Mouse (Mus musculus) kidney, embryonic 14.5 days (tissue): ENCODE results near the gene Tmem220. TPM values are rescaled to one million over a fixed set of nuclear protein-coding genes. Genes with fewer than 3 reads are reported as not detected.

ENCODE experiments used
- ATAC-seq: fragments of 200-750 bp; cut with Nextera tagmentation; 2 replicates; pipeline ENCODE4 v1.8.0; 2017; ENCODE audit warnings: moderate number of reproducible peaks, mild to moderate bottlenecking, moderate TSS enrichment, moderate library complexity; ENCODE audit not compliant: low FRiP score, low TSS enrichment
- H3K27ac ChIP-seq: fragments of 300-500 bp; sonication (generic); 2 replicates; pipeline ENCODE4 v1.5.1; 2014; ENCODE audit warnings: low read depth, mild to moderate bottlenecking, low read length, moderate library complexity, mixed read lengths
- H3K27me3 ChIP-seq: fragments of 300-500 bp; sonication (generic); 2 replicates; pipeline ENCODE4 v1.6.1; 2014; ENCODE audit warnings: mild to moderate bottlenecking, low read length; ENCODE audit not compliant: control insufficient read depth, insufficient read depth
- H3K36me3 ChIP-seq: fragments of 300-500 bp; sonication (generic); 2 replicates; pipeline ENCODE4 v1.6.1; 2014; ENCODE audit warnings: low read length, mixed read lengths; ENCODE audit not compliant: control insufficient read depth, insufficient read depth
- H3K4me1 ChIP-seq: fragments of 300-500 bp; sonication (generic); 2 replicates; pipeline ENCODE4 v1.6.1; 2014; ENCODE audit warnings: low read length, mixed read lengths; ENCODE audit not compliant: control insufficient read depth, insufficient read depth
- H3K4me2 ChIP-seq: fragments of 300-500 bp; sonication (generic); replicated peaks from 2 replicates; pipeline ENCODE4 v1.6.1; 2014; ENCODE audit warnings: low read depth, mild to moderate bottlenecking, low read length
- H3K4me3 ChIP-seq: fragments of 300-500 bp; sonication (generic); 2 replicates; pipeline ENCODE4 v1.5.1; 2014; ENCODE audit warnings: mild to moderate bottlenecking, low read length
- H3K9ac ChIP-seq: fragments of 300-500 bp; sonication (generic); 2 replicates; pipeline ENCODE4 v1.6.1; 2014; ENCODE audit warnings: low read depth, mild to moderate bottlenecking, low read length, moderate library complexity
- H3K9me3 ChIP-seq: fragments of 300-500 bp; sonication (generic); 2 replicates; pipeline ENCODE4 v1.6.1; 2016; ENCODE audit warnings: low read length; ENCODE audit not compliant: control insufficient read depth
- WGBS: fragments of 180-500 bp; shearing (Covaris S2); extraction: QIAGEN DNeasy Blood & Tissue Kit; methylation state at CpG from one replicate; pipeline ENCODE4 v1.1.7; 2014; 5-methylcytosine and 5-hydroxymethylcytosine counted together
- polyA plus RNA-seq: library from polyadenylated mRNA; unstranded; fragments of >200 nt; fragmentation: Nextera tagmentation; extraction: Ambion mirVana; gene quantifications from 2 replicates; pipeline ENCODE4 v1.2.1, GENCODE M21; 2014

The Tmem220 gene
- polyA plus RNA-seq, 1 experiment from 2014 or later: 1.7 TPM

DNA sequence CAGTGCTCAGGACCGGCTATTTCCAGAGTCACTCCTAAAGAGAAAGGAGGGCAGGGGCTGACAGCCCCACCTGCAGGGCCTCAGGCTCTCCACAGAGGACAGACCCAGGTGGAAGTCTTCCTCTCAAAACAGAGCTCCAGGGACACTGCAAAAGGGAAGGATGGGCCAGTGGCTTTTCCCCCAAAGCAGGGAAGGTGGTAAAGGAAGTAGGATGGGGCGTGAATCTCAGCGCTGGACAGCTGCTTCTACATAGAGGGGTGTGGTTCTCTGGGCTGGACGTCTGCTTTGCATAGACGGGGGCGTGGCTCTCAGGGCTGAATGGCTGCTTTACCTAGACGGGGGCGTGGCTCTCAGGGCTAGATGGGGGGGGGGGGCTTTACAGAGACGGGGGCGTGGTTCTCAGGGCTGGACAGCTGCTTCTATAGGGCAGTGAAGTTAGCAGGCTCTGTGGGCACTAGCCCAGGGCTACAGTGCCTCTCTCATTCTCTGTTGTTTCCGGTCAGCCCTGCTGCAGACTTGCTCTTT is 56.2 kb downstream of the Tmem220 start:
- Histone ChIP-seq H3K9me3 (no peaks in the 10 kb centered on the region), H3K4me3 (no peak overlapping the region), H3K27ac (no peak overlapping the region), H3K9ac (no peak overlapping the region), H3K4me1 (no peaks in the 10 kb centered on the region), H3K4me2 (no peak overlapping the region), H3K27me3 (peaks cover 11% of the 10 kb centered on the region), H3K36me3 (no peaks in the 10 kb centered on the region)
- peak; percentile 93 for ATAC-seq
- WGBS: 3% methylated on average over 11 of the region's 11 CpGs

DNA sequence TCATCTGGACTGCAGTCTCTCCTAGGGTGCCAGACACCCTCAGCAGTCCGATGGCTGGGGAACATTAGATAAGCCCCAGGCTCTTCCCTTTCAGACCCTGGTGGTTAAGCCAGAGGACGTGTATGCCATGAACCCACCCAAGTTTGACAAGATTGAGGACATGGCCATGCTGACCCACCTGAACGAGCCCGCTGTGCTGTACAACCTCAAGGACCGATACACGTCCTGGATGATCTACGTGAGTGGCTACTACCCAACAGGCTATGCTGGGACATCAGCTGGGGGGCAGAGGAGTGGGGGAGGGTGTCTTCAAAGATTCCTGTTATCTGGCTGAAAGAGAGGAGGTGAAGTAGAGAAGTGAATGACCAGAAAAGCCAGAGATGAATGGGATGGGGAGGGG is 57.2 kb downstream of the Tmem220 start:
- Histone ChIP-seq H3K4me1 (no peaks in the 10 kb centered on the region), H3K27ac (no peak overlapping the region), H3K27me3 (peaks cover 11% of the 10 kb centered on the region), H3K36me3 (no peaks in the 10 kb centered on the region), H3K4me3 (no peak overlapping the region), H3K4me2 (no peak overlapping the region), H3K9ac (no peak overlapping the region), H3K9me3 (no peaks in the 10 kb centered on the region)
- WGBS: 81% methylated on average over 7 of the region's 7 CpGs
- no peak for ATAC-seq

DNA sequence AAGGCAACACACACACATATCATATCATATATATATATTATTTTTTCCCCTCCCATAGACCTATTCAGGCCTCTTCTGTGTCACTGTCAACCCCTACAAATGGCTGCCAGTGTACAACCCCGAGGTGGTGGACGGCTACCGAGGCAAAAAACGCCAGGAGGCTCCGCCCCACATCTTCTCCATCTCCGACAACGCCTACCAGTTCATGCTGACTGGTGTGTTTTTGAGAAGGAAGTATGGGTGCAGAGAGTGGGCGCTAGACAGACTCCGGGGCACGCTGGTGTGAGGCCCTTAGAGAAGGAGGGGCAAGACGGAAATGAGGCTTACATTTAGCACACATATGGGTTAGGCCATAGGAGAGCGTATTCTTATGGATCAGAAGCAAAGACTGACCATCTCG is 57.8 kb downstream of the Tmem220 start:
- Histone ChIP-seq H3K27me3 (peaks cover 11% of the 10 kb centered on the region), H3K9me3 (no peaks in the 10 kb centered on the region), H3K4me3 (no peak overlapping the region), H3K4me2 (no peak overlapping the region), H3K4me1 (no peaks in the 10 kb centered on the region), H3K9ac (no peak overlapping the region), H3K27ac (no peak overlapping the region), H3K36me3 (no peaks in the 10 kb centered on the region)
- 84% methylated on average over 13 of the region's 13 CpGs for WGBS
- ATAC-seq: no peak

DNA sequence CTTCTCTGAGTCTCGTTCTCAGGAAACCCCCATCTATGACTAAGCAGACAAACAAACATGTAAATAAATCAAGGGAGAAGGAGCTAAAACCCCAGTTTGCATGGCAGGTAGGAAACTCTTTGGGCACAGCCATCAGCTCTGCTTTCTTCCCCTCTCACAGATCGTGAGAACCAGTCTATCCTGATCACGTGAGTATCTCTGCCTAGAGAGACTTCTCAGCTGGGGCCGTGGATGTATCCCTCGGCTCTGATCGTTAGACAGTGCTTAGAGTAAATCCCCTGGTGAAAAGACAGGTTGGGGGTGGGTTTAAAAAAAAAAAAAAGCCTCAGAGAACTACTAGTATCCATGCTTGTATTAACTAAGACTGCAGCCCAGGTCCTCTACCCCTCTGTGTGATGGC is 58.3 kb downstream of the Tmem220 start:
- no peak overlapping the region for H3K4me3 ChIP-seq

DNA sequence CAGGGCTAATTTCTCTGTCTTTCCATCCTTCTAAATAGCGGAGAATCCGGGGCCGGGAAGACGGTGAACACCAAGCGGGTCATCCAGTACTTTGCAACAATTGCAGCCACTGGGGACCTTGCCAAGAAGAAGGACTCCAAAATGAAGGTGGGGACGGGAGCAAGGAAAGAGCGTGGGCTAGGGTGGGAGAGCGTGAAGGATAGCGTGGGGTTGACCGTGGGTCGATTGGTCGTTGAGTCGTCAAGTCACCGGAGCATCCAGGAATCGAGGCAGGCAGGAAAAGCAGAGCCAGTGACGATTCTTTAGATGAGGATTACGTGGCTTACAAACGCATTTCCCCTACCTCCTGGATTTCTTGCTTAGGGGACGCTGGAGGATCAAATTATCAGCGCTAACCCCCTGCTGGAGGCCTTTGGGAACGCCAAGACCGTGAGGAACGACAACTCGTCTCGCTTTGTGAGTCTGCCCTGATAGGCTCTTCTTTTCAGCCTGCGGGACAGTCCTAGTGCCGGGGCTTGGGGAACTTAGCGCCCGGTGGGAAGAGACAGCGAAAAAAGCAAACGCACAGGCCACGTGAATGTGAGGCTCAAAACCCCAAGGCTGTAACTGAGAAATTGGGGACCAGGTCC is 58.9 kb downstream of the Tmem220 start:
- WGBS: 49% methylated on average over 32 of the region's 32 CpGs

More for the DNA sequence above, 58.3 kb downstream of the Tmem220 start:
- no peak overlapping the region for H3K9ac ChIP-seq
- H3K27me3 ChIP-seq: peaks cover 11% of the 10 kb centered on the region
- H3K36me3 ChIP-seq: no peaks in the 10 kb centered on the region
- no peak overlapping the region for H3K27ac ChIP-seq
- no peaks in the 10 kb centered on the region for H3K4me1 ChIP-seq
- WGBS: 69% methylated on average over 6 of the region's 6 CpGs
- ATAC-seq: no peak
- H3K4me2 ChIP-seq: no peak overlapping the region
- H3K9me3 ChIP-seq: no peaks in the 10 kb centered on the region

More for the DNA sequence above, 58.9 kb downstream of the Tmem220 start:
- Histone ChIP-seq H3K27me3 (peaks cover 11% of the 10 kb centered on the region), H3K4me3 (no peak overlapping the region), H3K27ac (no peak overlapping the region), H3K36me3 (no peaks in the 10 kb centered on the region), H3K9ac (no peak overlapping the region), H3K4me2 (no peak overlapping the region), H3K4me1 (no peaks in the 10 kb centered on the region), H3K9me3 (no peaks in the 10 kb centered on the region)
- no peak for ATAC-seq

Other genes starting within 250 kb of the Tmem220 start
- gene Pirt, start 113.2 kb upstream of the Tmem220 start, polyA plus RNA-seq: 0.22 and 0.23 TPM in 2 replicates
- gene Tmem238l, start 68.5 kb upstream of the Tmem220 start, polyA plus RNA-seq: not detected in 2 replicates
- gene Adprm, start 27.4 kb downstream of the Tmem220 start, polyA plus RNA-seq: 27.0 and 27.7 TPM in 2 replicates
- 11.8 and 19.2 TPM in 2 replicates for gene Sco1, start 27.5 kb downstream of the Tmem220 start, polyA plus RNA-seq
- gene Myh3, start 53.1 kb downstream of the Tmem220 start, polyA plus RNA-seq: 0.10 and 0.45 TPM in 2 replicates
- not detected in 2 replicates for gene Myh2, start 145.9 kb downstream of the Tmem220 start, polyA plus RNA-seq
- gene Myh1, start 174.9 kb downstream of the Tmem220 start, polyA plus RNA-seq: 0.04 TPM in 1 of 2 replicates, not detected in the other
- gene Myh4, start 212.9 kb downstream of the Tmem220 start, polyA plus RNA-seq: not detected in 2 replicates